Mouse (Mus musculus): ENCODE results near the gene Ipcef1.
A peak's percentile ranks its signal among the peaks of the same experiment; 100 is the strongest.
"Not testable (repeated sequence)": the region's sequence is repeated elsewhere in the genome, so short reads cannot be mapped to it uniquely, and the experiment has no call there.

Gene Ipcef1

GRCm38 (mm10) chr10:7035547-7035946, 16.7 kb downstream of the Ipcef1 start:
- no peak for DNase-seq (ENCODE audit: low spot score)

GRCm38 (mm10) chr10:7033459-7033858, 18.8 kb downstream of the Ipcef1 start:
- no peak for DNase-seq (ENCODE audit: low spot score)

- no peak for DNase-seq (ENCODE audit: low spot score)
These were observed 27.2 kb downstream of the Ipcef1 start for GRCm38 (mm10) chr10:7025028-7025427.

GRCm38 (mm10) chr10:7020551-7020950, 31.7 kb downstream of the Ipcef1 start:
- DNase-seq (ENCODE audit: low spot score) = no peak

- no peak for DNase-seq (ENCODE audit: low spot score)
These were observed 32.4 kb downstream of the Ipcef1 start for GRCm38 (mm10) chr10:7019781-7020386.

- DNase-seq (ENCODE audit: low spot score) = no peak
These were observed 37.1 kb downstream of the Ipcef1 start for GRCm38 (mm10) chr10:7015199-7015598.

GRCm38 (mm10) chr10:7010543-7010942, 41.7 kb downstream of the Ipcef1 start:
- DNase-seq (ENCODE audit: low spot score) = no peak

- no peak for DNase-seq (ENCODE audit: low spot score)
These were observed 47.2 kb downstream of the Ipcef1 start for GRCm38 (mm10) chr10:7004980-7005538.

- not testable (repeated sequence) for DNase-seq (ENCODE audit: low spot score)
These were observed 48.4 kb downstream of the Ipcef1 start for GRCm38 (mm10) chr10:7003898-7004297.

- DNase-seq (ENCODE audit: low spot score) = no peak
These were observed 52.9 kb downstream of the Ipcef1 start for GRCm38 (mm10) chr10:6999355-6999754.

- no peak for DNase-seq (ENCODE audit: low spot score)
These were observed 53.6 kb downstream of the Ipcef1 start for GRCm38 (mm10) chr10:6998576-6999250.

- DNase-seq (ENCODE audit: low spot score) = no peak
These were observed 55.4 kb downstream of the Ipcef1 start for GRCm38 (mm10) chr10:6996895-6997294.

GRCm38 (mm10) chr10:6988555-6988954, 63.7 kb downstream of the Ipcef1 start:
- no peak for DNase-seq (ENCODE audit: low spot score)

GRCm38 (mm10) chr10:6987399-6988098, 64.7 kb downstream of the Ipcef1 start:
- DNase-seq (ENCODE audit: low spot score) = no peak

GRCm38 (mm10) chr10:6986246-6986645, 66.0 kb downstream of the Ipcef1 start:
- no peak for DNase-seq (ENCODE audit: low spot score)

GRCm38 (mm10) chr10:6983431-6983830, 68.8 kb downstream of the Ipcef1 start:
- DNase-seq (ENCODE audit: low spot score) = no peak

GRCm38 (mm10) chr10:6982751-6983151, 69.5 kb downstream of the Ipcef1 start:
- DNase-seq (ENCODE audit: low spot score) = no peak

- peak; percentile 7 for DNase-seq (ENCODE audit: low spot score)
These were observed 72.0 kb downstream of the Ipcef1 start for GRCm38 (mm10) chr10:6980236-6980635.

GRCm38 (mm10) chr10:6979789-6980188, 72.5 kb downstream of the Ipcef1 start:
- DNase-seq (ENCODE audit: low spot score) = no peak

GRCm38 (mm10) chr10:6979216-6979615, 73.1 kb downstream of the Ipcef1 start:
- DNase-seq (ENCODE audit: low spot score) = no peak

GRCm38 (mm10) chr10:6978733-6979132, 73.5 kb downstream of the Ipcef1 start:
- no peak for DNase-seq (ENCODE audit: low spot score)

- no peak for DNase-seq (ENCODE audit: low spot score)
These were observed 74.4 kb downstream of the Ipcef1 start for GRCm38 (mm10) chr10:6977843-6978242.

GRCm38 (mm10) chr10:6968334-6968733, 83.9 kb downstream of the Ipcef1 start:
- no peak for DNase-seq (ENCODE audit: low spot score)
